Mouse (Mus musculus) effector memory CD4-positive, alpha-beta T cell, adult 7 months (primary cell): Measurements from ENCODE around the gene Sdsl. TPM values are rescaled to one million over a fixed set of nuclear protein-coding genes. Genes with fewer than 3 reads are reported as not detected.

Experiments
- polyA plus RNA-seq: library from polyadenylated mRNA; unstranded; fragments of 100-300 nt; shearing (Covaris generic); gene quantifications from one replicate; pipeline ENCODE4 v1.2.1, GENCODE M21; 2017

The Sdsl gene
- not detected for polyA plus RNA-seq

DNA sequence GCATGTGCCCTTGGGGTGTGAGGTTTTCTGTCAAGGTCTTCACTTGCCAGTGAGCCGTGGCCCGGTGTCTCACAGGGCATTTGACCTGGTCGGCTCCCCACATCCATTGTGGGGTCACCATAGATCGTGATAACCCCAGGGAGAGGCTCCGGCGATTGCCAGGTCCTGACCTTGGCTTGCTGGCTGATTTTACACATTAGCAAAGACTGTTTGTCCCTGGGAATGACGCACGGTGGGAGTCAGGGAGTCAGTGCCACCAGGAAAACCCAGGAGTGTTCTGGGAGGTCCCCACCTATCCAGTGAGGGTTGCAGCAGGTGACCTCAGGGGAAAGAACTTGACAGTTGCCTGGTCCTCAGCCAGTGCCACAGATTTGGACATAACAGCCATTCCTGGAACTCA lies at the start of gene Sdsl:
TSS of gene Sdsl (minus strand) at position 41 of the 400 bp plus-strand sequence.

DNA sequence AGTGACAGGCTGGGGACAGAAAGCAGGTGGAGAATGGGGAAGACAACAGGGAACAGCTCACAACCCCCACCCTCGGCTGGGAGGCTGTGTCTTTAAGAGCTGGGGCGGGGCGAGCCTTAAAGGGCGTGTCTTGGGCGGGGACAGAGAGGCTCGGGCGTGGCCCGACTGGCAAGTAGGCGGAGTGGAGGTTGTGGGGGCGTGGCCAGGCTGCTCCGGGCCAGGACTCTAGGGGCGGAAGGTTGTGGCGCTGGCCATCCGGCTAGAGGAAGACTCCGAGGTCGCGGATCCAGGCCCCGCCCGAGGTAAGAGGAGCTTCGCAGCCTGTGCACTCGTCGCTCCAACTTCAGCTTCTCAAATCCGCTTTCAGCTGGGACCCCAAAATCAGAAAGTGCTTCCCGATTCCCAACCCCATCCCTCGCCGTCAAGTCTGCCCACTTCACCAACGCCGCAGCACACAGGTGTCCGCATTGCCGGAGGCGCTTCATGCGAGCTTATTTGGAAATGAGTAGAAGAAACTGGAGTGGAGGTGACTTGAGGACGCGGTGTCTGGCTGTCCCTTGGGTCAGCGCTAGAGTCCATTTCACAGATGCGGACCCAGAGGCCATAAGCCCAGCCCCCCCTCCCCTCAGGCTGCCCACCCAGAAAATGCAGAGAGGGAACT lies 38.5 kb upstream of the Sdsl start, which contains the start of gene Slc8b1:
TSS of gene Slc8b1 (plus strand) at position 187 of the 661 bp plus-strand sequence.

DNA sequence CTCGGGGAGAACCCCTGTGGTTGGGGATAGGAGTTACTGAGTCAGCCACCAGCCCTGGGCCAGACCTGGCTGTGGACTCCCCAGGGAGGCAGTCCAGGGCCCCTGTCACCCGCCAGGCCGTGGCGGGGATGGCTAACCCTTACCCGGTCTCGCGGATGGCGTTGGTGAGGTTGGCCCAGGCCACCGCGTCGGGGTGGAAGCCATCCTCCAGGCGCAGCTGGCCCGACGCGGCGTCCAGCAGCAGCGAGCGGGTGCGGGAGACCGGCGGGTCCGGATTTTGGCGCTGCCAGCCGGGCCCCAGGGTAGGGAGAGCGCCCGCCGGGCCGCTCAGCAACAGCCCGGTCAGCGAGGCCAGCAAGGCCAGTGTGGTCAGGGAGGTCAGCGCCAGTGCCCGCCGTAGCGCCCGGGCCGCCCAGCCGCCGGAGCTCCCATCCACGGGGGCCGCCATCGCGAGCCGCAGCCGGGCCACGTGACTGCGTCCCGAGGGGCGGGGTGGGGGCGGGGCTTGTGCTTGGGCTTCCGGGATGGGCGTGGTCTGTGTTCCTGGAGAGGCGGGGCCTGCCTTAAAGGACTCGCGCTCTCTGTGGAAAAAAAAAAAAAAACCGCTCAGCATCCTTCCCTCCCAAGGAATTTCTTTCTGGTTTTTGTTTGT lies 30.7 kb upstream of the Sdsl start, which contains the start of gene Plbd2:
TSS of gene Plbd2 (minus strand) at position 482 of the 652 bp plus-strand sequence.

DNA sequence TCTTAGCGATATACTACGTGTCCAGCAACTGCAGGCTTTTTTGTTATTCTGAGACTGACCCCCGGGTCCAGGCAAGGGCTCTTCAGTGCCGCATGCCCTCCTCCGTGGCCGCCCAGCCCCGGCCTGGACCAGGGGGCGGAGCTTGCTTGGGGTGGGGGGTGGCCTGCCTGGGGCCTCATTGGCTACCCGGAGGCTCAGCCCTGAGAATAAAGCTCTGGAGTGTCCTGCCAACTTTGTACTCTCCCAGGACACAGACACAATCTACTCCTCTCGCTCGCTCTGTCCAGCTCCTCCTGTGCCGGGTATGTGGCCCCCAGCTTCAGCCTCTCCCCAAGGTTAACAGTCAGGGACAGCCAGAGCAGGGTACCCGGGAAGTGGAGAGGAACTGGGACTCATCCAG lies 3.7 kb upstream of the Sdsl start, which contains the start of gene Sds:
TSS of gene Sds (plus strand) at position 231 of the 400 bp plus-strand sequence.

DNA sequence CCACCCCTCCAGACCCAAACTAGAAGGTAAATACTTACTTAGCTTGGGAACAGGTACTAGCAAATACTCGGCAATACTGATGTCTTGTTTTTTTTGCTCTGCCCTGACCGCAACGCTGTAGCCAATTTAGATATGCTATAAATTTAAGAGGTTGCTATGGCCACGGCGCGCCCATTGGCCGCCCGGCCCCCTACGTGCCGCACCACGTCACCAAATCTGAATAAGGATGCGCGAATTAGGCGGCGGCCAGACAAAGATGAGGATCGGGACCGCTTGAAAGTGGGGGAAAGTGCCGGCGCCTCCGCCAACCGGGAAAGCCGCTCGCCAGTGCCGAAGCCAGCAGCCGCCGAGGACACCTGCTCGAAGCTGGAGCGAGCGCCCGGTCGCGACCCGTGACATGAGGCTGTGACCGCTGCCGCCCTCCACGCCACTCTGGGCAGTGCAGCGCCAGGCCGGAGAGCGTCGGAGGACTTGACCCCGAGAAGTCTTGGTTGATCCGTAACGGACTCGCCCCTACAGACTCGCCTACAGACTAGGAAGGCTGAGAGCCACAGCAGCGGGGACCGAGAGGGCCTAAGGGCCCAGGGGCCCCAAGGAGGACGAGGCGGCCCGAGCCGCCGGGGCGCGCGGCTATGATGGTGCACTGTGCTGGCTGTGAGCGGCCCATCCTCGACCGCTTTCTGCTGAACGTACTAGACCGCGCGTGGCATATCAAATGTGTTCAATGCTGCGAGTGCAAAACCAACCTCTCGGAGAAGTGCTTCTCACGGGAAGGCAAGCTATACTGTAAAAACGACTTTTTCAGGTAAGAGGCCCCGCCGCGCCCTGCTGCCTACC lies 40.7 kb downstream of the Sdsl start, which contains the start of gene Lhx5:
TSS of gene Lhx5 (plus strand) at position 51 of the 837 bp plus-strand sequence.

Other genes with a start within 250 kb of the Sdsl start
- gene Lhx5, start 41.1 kb downstream of the Sdsl start, polyA plus RNA-seq = 0.65 TPM
- gene Sds, start 3.7 kb upstream of the Sdsl start, polyA plus RNA-seq = not detected
- gene Plbd2, start 30.8 kb upstream of the Sdsl start, polyA plus RNA-seq = 17.4 TPM
- 8.2 TPM for gene Slc8b1, start 38.4 kb upstream of the Sdsl start, polyA plus RNA-seq
- gene Tpcn1, start 115.9 kb upstream of the Sdsl start, polyA plus RNA-seq = 4.4 TPM
- gene Iqcd, start 116.2 kb upstream of the Sdsl start, polyA plus RNA-seq = not detected
- gene Rita1, start 139.8 kb upstream of the Sdsl start, polyA plus RNA-seq = 4.9 TPM
- gene Ddx54, start 139.9 kb upstream of the Sdsl start, polyA plus RNA-seq = 82.4 TPM
- gene Cfap73, start 161.4 kb upstream of the Sdsl start, polyA plus RNA-seq = not detected
- 12.2 TPM for gene Rasal1, start 176.0 kb upstream of the Sdsl start, polyA plus RNA-seq
- 282 TPM for gene Dtx1, start 239.1 kb upstream of the Sdsl start, polyA plus RNA-seq